Mouse (Mus musculus): ENCODE data around the gene Adck2. TPM values are rescaled to one million over a fixed set of nuclear protein-coding genes. Genes with fewer than 3 reads are reported as not detected.

Gene Adck2
- polyA plus RNA-seq, 1 experiment, result 23.3 TPM

- peak; percentile 98 for DNase-seq (ENCODE audit: low read depth)
- TF ChIP-seq POLR2A (IDR thresholded peaks at IDR 0.05; ENCODE audit: borderline replicate concordance, extremely low read depth, insufficient read depth, insufficient read length, poor library complexity, severe bottlenecking) (peak; percentile 53; the same call in 1 of the 2 replicates), CTCF (IDR thresholded peaks at IDR 0.05; ENCODE audit: borderline replicate concordance, extremely low read depth, insufficient read depth, insufficient read length) (no peak)
These were observed 18.9 kb downstream of the Adck2 start, which contains the start of gene Ndufb2 for GRCm38 (mm10) chr6:39592401-39593214. Gene Ndufb2 (plus strand): TSS chr6:39592574.

DNA sequence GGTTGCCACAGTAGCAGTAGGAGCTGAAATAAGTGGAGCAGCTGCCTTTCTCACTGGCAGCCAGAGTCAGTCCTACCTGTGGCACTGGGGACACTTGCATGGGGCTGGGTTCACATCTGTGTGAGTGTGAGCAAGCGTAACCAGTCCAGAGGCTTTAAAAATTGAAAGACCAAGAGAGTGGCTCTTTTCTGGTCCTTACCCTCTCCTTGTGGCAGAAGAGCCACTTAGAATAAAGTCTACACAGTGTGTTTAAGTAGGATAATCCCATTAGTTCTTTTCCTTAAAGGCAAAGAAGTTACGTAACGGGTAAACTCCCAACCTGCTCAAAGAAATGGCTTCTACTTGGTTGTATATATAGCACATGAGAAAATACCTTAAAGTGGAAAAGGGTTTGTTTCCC is 27.2 kb downstream of the Adck2 start:
- TF ChIP-seq POLR2A (IDR thresholded peaks at IDR 0.05; ENCODE audit: borderline replicate concordance, extremely low read depth, insufficient read depth, insufficient read length, poor library complexity, severe bottlenecking) (no peak), CTCF (IDR thresholded peaks at IDR 0.05; ENCODE audit: borderline replicate concordance, extremely low read depth, insufficient read depth, insufficient read length) (no peak)
- DNase-seq (ENCODE audit: low read depth), result no peak

- DNase-seq (ENCODE audit: low read depth), result no peak
- TF ChIP-seq CTCF (IDR thresholded peaks at IDR 0.05; ENCODE audit: borderline replicate concordance, extremely low read depth, insufficient read depth, insufficient read length) (no peak), POLR2A (IDR thresholded peaks at IDR 0.05; ENCODE audit: borderline replicate concordance, extremely low read depth, insufficient read depth, insufficient read length, poor library complexity, severe bottlenecking) (no peak)
These were observed 28.2 kb downstream of the Adck2 start for GRCm38 (mm10) chr6:39601828-39602227.

GRCm38 (mm10) chr6:39604565-39604964 is 30.9 kb downstream of the Adck2 start:
- DNase-seq (ENCODE audit: low read depth), result no peak
- TF ChIP-seq CTCF (IDR thresholded peaks at IDR 0.05; ENCODE audit: borderline replicate concordance, extremely low read depth, insufficient read depth, insufficient read length), result no peak
- TF ChIP-seq POLR2A (IDR thresholded peaks at IDR 0.05; ENCODE audit: borderline replicate concordance, extremely low read depth, insufficient read depth, insufficient read length, poor library complexity, severe bottlenecking), result no peak

DNA sequence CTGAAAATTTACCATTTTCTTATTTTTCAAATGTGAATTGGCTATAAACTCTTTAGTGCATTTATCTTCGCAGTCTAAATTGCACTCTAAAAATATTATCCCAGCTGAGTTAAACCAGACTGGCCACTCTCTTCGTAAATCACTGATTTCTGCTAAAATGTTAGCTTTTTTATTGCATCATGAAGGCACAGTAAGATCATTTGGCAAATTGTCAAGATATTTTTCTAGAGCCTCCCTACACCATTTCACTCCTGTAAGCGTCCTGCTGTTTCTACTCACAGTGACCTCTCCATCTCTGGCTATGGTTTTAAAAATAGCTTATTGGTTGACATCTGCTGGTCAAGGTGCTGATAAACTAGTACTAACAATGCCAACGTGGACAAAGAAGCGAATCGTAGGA is 32.4 kb downstream of the Adck2 start:
- DNase-seq (ENCODE audit: low read depth), result no peak
- TF ChIP-seq POLR2A (IDR thresholded peaks at IDR 0.05; ENCODE audit: borderline replicate concordance, extremely low read depth, insufficient read depth, insufficient read length, poor library complexity, severe bottlenecking), result no peak
- TF ChIP-seq CTCF (IDR thresholded peaks at IDR 0.05; ENCODE audit: borderline replicate concordance, extremely low read depth, insufficient read depth, insufficient read length), result no peak

DNA sequence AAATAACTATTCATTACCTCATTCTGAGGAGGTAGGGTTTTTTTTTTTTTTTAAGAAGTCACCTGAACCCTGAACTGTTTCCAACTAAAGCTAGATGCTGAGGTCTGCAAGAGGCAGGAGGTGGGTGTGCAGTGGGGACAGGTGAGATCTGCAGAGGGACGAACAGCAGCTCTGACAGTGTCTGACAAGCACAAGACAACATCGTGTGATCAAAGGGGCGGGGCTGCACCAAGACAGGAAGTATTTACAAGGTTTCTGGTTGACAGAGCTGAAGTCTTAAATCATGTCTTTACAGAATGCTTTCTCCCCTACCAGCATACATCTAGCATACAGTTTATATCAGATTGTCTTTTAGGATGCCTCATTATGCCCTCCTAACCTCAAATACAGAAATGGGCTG is 33.2 kb downstream of the Adck2 start:
- DNase-seq (ENCODE audit: low read depth), result no peak
- no peak for TF ChIP-seq POLR2A (IDR thresholded peaks at IDR 0.05; ENCODE audit: borderline replicate concordance, extremely low read depth, insufficient read depth, insufficient read length, poor library complexity, severe bottlenecking)
- TF ChIP-seq CTCF (IDR thresholded peaks at IDR 0.05; ENCODE audit: borderline replicate concordance, extremely low read depth, insufficient read depth, insufficient read length), result no peak

DNA sequence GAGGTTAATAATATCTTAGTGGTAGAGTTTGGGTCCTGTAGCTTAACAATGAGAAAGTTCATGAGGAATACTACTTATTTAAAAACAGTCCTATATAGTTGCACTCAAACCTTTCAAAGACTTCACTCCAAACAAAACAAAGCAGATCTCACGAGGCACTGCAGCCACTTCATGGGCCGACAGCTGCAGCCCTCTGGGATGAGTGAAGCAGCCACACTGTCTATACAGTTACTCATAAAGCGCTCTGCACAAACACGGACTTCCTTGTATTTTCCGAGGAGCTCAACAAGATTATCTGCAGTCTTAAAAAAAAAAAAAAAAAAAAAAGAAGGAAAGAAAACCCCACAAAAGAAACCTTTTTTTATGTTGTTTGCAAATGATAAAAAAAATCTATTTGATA is 33.7 kb downstream of the Adck2 start:
- TF ChIP-seq CTCF (IDR thresholded peaks at IDR 0.05; ENCODE audit: borderline replicate concordance, extremely low read depth, insufficient read depth, insufficient read length), result no peak
- no peak for TF ChIP-seq POLR2A (IDR thresholded peaks at IDR 0.05; ENCODE audit: borderline replicate concordance, extremely low read depth, insufficient read depth, insufficient read length, poor library complexity, severe bottlenecking)
- peak; percentile 9 for DNase-seq (ENCODE audit: low read depth)

DNA sequence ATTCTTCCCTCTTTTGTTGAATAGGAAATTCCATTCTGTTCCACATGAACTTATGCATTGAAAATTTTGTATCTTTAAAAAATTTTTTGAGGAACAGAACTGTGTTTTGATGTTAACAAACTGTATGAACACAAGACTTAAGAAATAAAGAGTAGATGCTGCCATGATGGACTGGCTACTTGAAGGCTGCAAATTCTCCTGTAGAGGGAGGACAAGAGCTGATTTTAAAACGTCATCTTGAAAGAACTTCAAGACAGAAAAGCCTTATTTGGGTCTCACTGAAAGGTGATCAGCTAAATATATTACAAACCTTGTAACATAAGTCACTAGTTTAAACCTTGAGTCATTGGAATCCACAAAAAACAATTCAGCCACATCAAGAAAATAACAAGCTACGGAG is 36.5 kb downstream of the Adck2 start:
- TF ChIP-seq POLR2A (IDR thresholded peaks at IDR 0.05; ENCODE audit: borderline replicate concordance, extremely low read depth, insufficient read depth, insufficient read length, poor library complexity, severe bottlenecking) (no peak), CTCF (IDR thresholded peaks at IDR 0.05; ENCODE audit: borderline replicate concordance, extremely low read depth, insufficient read depth, insufficient read length) (no peak)
- peak; percentile 41 for DNase-seq (ENCODE audit: low read depth)

DNA sequence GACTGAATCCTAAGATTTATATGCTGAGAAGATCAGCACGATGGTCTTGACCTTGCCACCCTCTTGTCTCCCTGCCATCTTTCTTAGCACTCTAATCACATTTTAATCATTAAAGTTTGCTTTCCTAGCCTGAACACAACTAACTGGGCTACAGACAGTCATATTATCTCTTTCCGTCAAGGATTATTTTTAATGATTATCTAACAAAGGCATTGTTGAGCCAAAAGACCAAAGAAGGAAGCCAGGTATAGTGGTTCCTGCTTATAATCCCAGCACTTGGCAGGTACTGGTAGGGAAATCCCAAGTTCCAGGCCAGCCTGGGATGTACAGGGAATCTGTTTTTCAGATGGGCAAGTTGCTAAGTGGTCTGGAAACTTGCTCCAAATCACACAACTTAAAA is 37.6 kb downstream of the Adck2 start:
- TF ChIP-seq CTCF (IDR thresholded peaks at IDR 0.05; ENCODE audit: borderline replicate concordance, extremely low read depth, insufficient read depth, insufficient read length), result no peak
- TF ChIP-seq POLR2A (IDR thresholded peaks at IDR 0.05; ENCODE audit: borderline replicate concordance, extremely low read depth, insufficient read depth, insufficient read length, poor library complexity, severe bottlenecking), result no peak
- DNase-seq (ENCODE audit: low read depth), result no peak

Other genes with a start within 250 kb of the Adck2 start
- 37.5 and 42.7 TPM in 2 replicates for gene Slc37a3, start 196.2 kb upstream of the Adck2 start, polyA plus RNA-seq (2012; rRNA removed)
- gene Rab19, start 192.7 kb upstream of the Adck2 start, polyA plus RNA-seq (2012; rRNA removed), result 0.13 and 0.14 TPM in 2 replicates
- gene Mkrn1, start 153.4 kb upstream of the Adck2 start, polyA plus RNA-seq (2012; rRNA removed), result 159 and 185 TPM in 2 replicates
- 37.7 and 44.3 TPM in 2 replicates for gene Dennd2a, start 16.0 kb upstream of the Adck2 start, polyA plus RNA-seq (2012; rRNA removed)
- 1.3 and 2.0 TPM in 2 replicates for gene Gm42420, start 11.9 kb downstream of the Adck2 start, polyA plus RNA-seq (2012; rRNA removed)
- 188 and 313 TPM in 2 replicates for gene Ndufb2, start 18.7 kb downstream of the Adck2 start, polyA plus RNA-seq (2012; rRNA removed)
- gene Braf, start 151.6 kb downstream of the Adck2 start, polyA plus RNA-seq (2012; rRNA removed), result 24.0 and 26.9 TPM in 2 replicates
- gene Mrps33, start 237.1 kb downstream of the Adck2 start, polyA plus RNA-seq (2012; rRNA removed), result 249 and 331 TPM in 2 replicates

Data from brain, embryonic 14.5 days (tissue).